9 mouse cellular contexts compared by ENCODE assay signal in genomic region chr11:107341293-107341692, GRCm38 (mm10).
A peak's percentile ranks its signal among the peaks of the same experiment; 100 is the strongest.
DNase-seq lines count a peak whose midpoint lies in the region; ATAC-seq lines count a peak whose summit lies in the region.
"Had no signal": no experiment of that assay in that cellular context is flagged by ENCODE, and none has a peak within 500 bp of the region (broad histone marks: within the 10 kb centered on the region; RNA-seq: fewer than 3 reads in every experiment).

No protein-coding gene starts in this region.

- ATAC-seq in common myeloid progenitor, adult 5-6 weeks (replicated peaks; ENCODE audit: low read depth, poor library complexity, severe bottlenecking): 0 out of 2 replicates have a peak, but pooled peaks have one; percentile 10
- no peak for ATAC-seq in heart, embryonic 14.5 days (ENCODE audit: insufficient number of reproducible peaks, insufficient read depth, low FRiP score, low read depth)
- peak; percentile 47; the same call in 1 of the 2 replicates for ATAC-seq in kidney, embryonic 16.5 days (ENCODE audit: low FRiP score, low TSS enrichment)
- ATAC-seq in midbrain, embryonic 12.5 days (ENCODE audit: low FRiP score, low read depth): no peak

- peak overlapping the region; percentile 22 for H3K4me2 ChIP-seq in heart, embryonic 14.5 days (ENCODE audit: low read length)
- no peak overlapping the region for H3K4me2 ChIP-seq in kidney, embryonic 16.5 days (replicated peaks; ENCODE audit: low read depth, low read length)
- H3K4me2 ChIP-seq in midbrain, embryonic 12.5 days (replicated peaks): no peak overlapping the region

- no peaks in the 10 kb centered on the region for H3K36me3 ChIP-seq in heart, embryonic 14.5 days (ENCODE audit: control insufficient read depth, insufficient read depth, low read length)
- H3K36me3 ChIP-seq in kidney, embryonic 16.5 days (ENCODE audit: insufficient read depth, low read length): no peaks in the 10 kb centered on the region
- no peaks in the 10 kb centered on the region for H3K36me3 ChIP-seq in midbrain, embryonic 12.5 days

- peak overlapping the region; percentile 23 to 85 for H3K27ac ChIP-seq in heart, embryonic 14.5 days (replicated peaks in 1 of 2; ENCODE audit: control insufficient read depth in 1 of 2, insufficient read depth in 1 of 2, low read depth in 2 of 2, low read length in 2 of 2)
- H3K27ac ChIP-seq in kidney, embryonic 16.5 days (ENCODE audit: low read length): no peak overlapping the region
- H3K27ac ChIP-seq in midbrain, embryonic 12.5 days (replicated peaks): peak overlapping the region; percentile 46; the same call in 1 of the 2 replicates

- peak; percentile 54 for DNase-seq in left cerebral cortex, postnatal 4 days
- no peak for DNase-seq in left cerebral cortex, postnatal 36 days (ENCODE audit: low spot score in 2 of 2)
- no peak for DNase-seq in layer of hippocampus, postnatal 10 days (ENCODE audit: low spot score in 2 of 2)
- DNase-seq in right cerebral cortex, postnatal 25 days: no peak

- no peak overlapping the region for H3K4me3 ChIP-seq in heart, embryonic 14.5 days (ENCODE audit: control insufficient read depth in 1 of 2, insufficient read depth in 1 of 2, low read depth in 1 of 2, low read length in 2 of 2)
- H3K4me3 ChIP-seq in kidney, embryonic 16.5 days (ENCODE audit: low read length): no peak overlapping the region
- H3K4me3 ChIP-seq in midbrain, embryonic 12.5 days: no peak overlapping the region

- intact Hi-C loops in left cerebral cortex, postnatal 4 days (cut with DNase I): no loop called here
- intact Hi-C loops in left cerebral cortex, postnatal 36 days (cut with DNase I): no loop called here

- peaks cover 31 to 59% of the 10 kb centered on the region in 2 experiments for H3K4me1 ChIP-seq in heart, embryonic 14.5 days (ENCODE audit: control insufficient read depth in 2 of 2, insufficient read depth in 2 of 2, low read length in 2 of 2)
- H3K4me1 ChIP-seq in kidney, embryonic 16.5 days (ENCODE audit: insufficient read depth, low read length): peaks cover 34% of the 10 kb centered on the region
- peaks cover 31% of the 10 kb centered on the region for H3K4me1 ChIP-seq in midbrain, embryonic 12.5 days

- 27% methylated on average over 15 of the region's 15 CpGs for WGBS in heart, embryonic 14.5 days
- 17% methylated on average over 15 of the region's 15 CpGs for WGBS in kidney, embryonic 16.5 days
- WGBS in midbrain, embryonic 12.5 days: 47% methylated on average over 15 of the region's 15 CpGs

- H3K27me3 ChIP-seq in heart, embryonic 14.5 days (ENCODE audit: control insufficient read depth, insufficient read depth, low read length): no peaks in the 10 kb centered on the region
- H3K27me3 ChIP-seq in kidney, embryonic 16.5 days (ENCODE audit: insufficient read depth, low read length): no peaks in the 10 kb centered on the region
- H3K27me3 ChIP-seq in midbrain, embryonic 12.5 days: no peaks in the 10 kb centered on the region
- H3K27me3 ChIP-seq: CH12.LX had no signal

- H3K9ac ChIP-seq in heart, embryonic 14.5 days (ENCODE audit: low read length): peak overlapping the region; percentile 56; the same call in 1 of the 2 replicates
- H3K9ac ChIP-seq in kidney, embryonic 16.5 days (replicated peaks; ENCODE audit: low read length): no peak overlapping the region
- no peak overlapping the region for H3K9ac ChIP-seq in midbrain, embryonic 12.5 days (replicated peaks)

- no peaks in the 10 kb centered on the region for H3K9me3 ChIP-seq in heart, embryonic 14.5 days (ENCODE audit: control insufficient read depth, low read length)
- no peaks in the 10 kb centered on the region for H3K9me3 ChIP-seq in kidney, embryonic 16.5 days (ENCODE audit: low read length)
- no peaks in the 10 kb centered on the region for H3K9me3 ChIP-seq in midbrain, embryonic 12.5 days

Comparison
In these comparisons a context has a peak if more than half of its experiments do, and no peak if none do; other contexts are left out.
1. ATAC-seq: peak in common myeloid progenitor, adult 5-6 weeks (single experiment) and kidney, embryonic 16.5 days (single experiment); none in heart, embryonic 14.5 days (single experiment) and midbrain, embryonic 12.5 days (single experiment).